Comparison of ENCODE assay signal across 11 mouse cellular contexts in the genomic region with DNA sequence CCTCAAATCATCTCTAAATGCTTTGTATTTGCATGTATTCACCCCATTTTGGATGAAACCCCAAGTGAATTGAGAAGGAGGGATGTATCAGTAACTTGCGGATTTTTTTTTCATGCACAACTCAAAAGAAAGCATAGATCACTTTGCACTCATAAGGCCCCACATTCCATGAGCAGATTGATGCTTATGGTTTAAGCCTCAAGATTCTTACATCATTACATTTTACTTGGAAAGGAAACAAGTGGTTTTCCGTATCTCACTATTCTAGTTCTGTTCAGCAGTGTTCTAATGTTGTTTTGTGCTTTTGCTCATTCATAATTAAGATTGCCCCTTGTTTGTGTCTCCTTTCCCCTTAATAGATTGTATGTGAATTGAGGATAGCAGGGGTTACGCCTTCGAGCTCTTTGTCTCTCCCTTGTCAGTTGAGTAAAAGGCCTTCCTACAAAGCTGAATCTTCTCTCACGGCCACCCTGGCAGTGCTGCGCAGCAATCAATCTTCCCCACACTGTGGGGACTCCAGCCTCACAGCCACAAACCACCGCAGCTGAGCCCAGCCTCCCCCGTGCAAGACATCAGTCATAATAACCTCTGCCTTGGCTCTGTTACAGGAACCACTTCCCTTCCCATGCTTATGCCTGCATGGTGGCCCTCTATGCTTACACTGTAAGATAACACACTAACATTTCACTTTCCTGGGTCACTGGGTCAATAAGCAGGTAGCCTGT.
A peak's percentile ranks its signal among the peaks of the same experiment; 100 is the strongest.
DNase-seq lines count a peak whose midpoint lies in the region; ATAC-seq and TF ChIP-seq lines count a peak whose summit lies in the region.
"Had no signal": no experiment of that assay in that cellular context is flagged by ENCODE, and none has a peak within 500 bp of the region (broad histone marks: within the 10 kb centered on the region; RNA-seq: fewer than 3 reads in every experiment).

No protein-coding gene starts in this region.

- H3K4me3 ChIP-seq in hindbrain, embryonic 15.5 days: no peak overlapping the region
- no peak overlapping the region for H3K4me3 ChIP-seq in midbrain, postnatal 0 days (ENCODE audit: low read depth, low read length)
- H3K4me3 ChIP-seq: erythroblast, embryonic 14.5 days had no signal

- peak; percentile 84; the same call in 1 of the 2 replicates for ATAC-seq in hindbrain, embryonic 15.5 days (ENCODE audit: low FRiP score, low read depth)
- no peak; the same call in 1 of the 2 replicates for ATAC-seq in midbrain, postnatal 0 days (ENCODE audit: low FRiP score)
- ATAC-seq in cerebellum, adult (ENCODE audit: insufficient number of reproducible peaks, low FRiP score, low TSS enrichment): no peak
- ATAC-seq: activated CD4-positive, CD25-positive, alpha-beta regulatory T cell, adult 4 months had no signal

- no peak for TF ChIP-seq CTCF in midbrain, postnatal 0 days (IDR thresholded peaks at IDR 0.05)

- H3K27ac ChIP-seq in hindbrain, embryonic 15.5 days (replicated peaks): no peak overlapping the region; the same call in 1 of the 2 replicates
- H3K27ac ChIP-seq in midbrain, postnatal 0 days (ENCODE audit: low read depth, low read length): no peak overlapping the region

- intact Hi-C loops in left cerebral cortex, postnatal 4 days (cut with DNase I): no loop called here
- intact Hi-C loops in heart, postnatal 25 days (cut with DNase I): no loop called here

- peak; percentile 53 for DNase-seq in left cerebral cortex, postnatal 4 days
- no peak for DNase-seq in left cerebral cortex, adult 18-20 months (ENCODE audit: low spot score in 2 of 2)
- DNase-seq in embryo, embryonic 11 days: peak; percentile 56
- peak; percentile 46 for DNase-seq in midbrain, postnatal 0 days (ENCODE audit: low spot score)
- no peak for DNase-seq in heart, postnatal 25 days (ENCODE audit: low spot score)
- DNase-seq in cerebellum, postnatal 25 days: no peak
- DNase-seq: heart, postnatal 4 days had no signal

- H3K9me3 ChIP-seq in hindbrain, embryonic 15.5 days: no peaks in the 10 kb centered on the region
- H3K9me3 ChIP-seq in midbrain, postnatal 0 days (ENCODE audit: low read length): no peaks in the 10 kb centered on the region

- no peaks in the 10 kb centered on the region for H3K36me3 ChIP-seq in hindbrain, embryonic 15.5 days
- H3K36me3 ChIP-seq in midbrain, postnatal 0 days (ENCODE audit: insufficient read depth, low read length): no peaks in the 10 kb centered on the region

- no peak overlapping the region for H3K9ac ChIP-seq in hindbrain, embryonic 15.5 days
- H3K9ac ChIP-seq in midbrain, postnatal 0 days (replicated peaks; ENCODE audit: low read length, poor library complexity, severe bottlenecking): no peak overlapping the region

- no peak overlapping the region for H3K4me2 ChIP-seq in hindbrain, embryonic 15.5 days
- no peak overlapping the region for H3K4me2 ChIP-seq in midbrain, postnatal 0 days (ENCODE audit: low read depth, low read length, poor library complexity, severe bottlenecking)

- no peaks in the 10 kb centered on the region; the same call in 1 of the 2 replicates for H3K4me1 ChIP-seq in hindbrain, embryonic 15.5 days (replicated peaks)
- no peaks in the 10 kb centered on the region for H3K4me1 ChIP-seq in midbrain, postnatal 0 days (ENCODE audit: insufficient read depth, low read length)

- no peaks in the 10 kb centered on the region for H3K27me3 ChIP-seq in hindbrain, embryonic 15.5 days
- H3K27me3 ChIP-seq in midbrain, postnatal 0 days (ENCODE audit: insufficient read depth, low read length): no peaks in the 10 kb centered on the region

- WGBS in hindbrain, embryonic 15.5 days: 21% methylated on average over 8 of the region's 8 CpGs
- WGBS in midbrain, postnatal 0 days: 38% methylated on average over 8 of the region's 8 CpGs

Comparison
In these comparisons a context has a peak if more than half of its experiments do, and no peak if none do; other contexts are left out.
1. DNase-seq: peak in left cerebral cortex, postnatal 4 days (single experiment), embryo, embryonic 11 days (single experiment) and midbrain, postnatal 0 days (single experiment); none in left cerebral cortex, adult 18-20 months (0 of 2), heart, postnatal 25 days (single experiment) and cerebellum, postnatal 25 days (0 of 2).